Mouse (Mus musculus) heart, adult 9 months (tissue): ENCODE results near the gene Csn1s1.

Experiments
- DNase-seq, 2 experiments: peaks; one replicate each; pipeline ENCODE4 v3.0.0; 2022; ENCODE audit warnings: low spot score in 2 of 2

The Csn1s1 gene

GRCm38 (mm10) chr5:87665908-87666307 is at the start of gene Csn1s1:
Gene Csn1s1 (plus strand): TSS chr5:87666208.
- no peak for DNase-seq

- no peak for DNase-seq
Measured at GRCm38 (mm10) chr5:87622681-87623080, 43.3 kb upstream of the Csn1s1 start.

- no peak for DNase-seq
Measured at GRCm38 (mm10) chr5:87642787-87643186, 23.2 kb upstream of the Csn1s1 start.

GRCm38 (mm10) chr5:87699530-87699929 is 33.5 kb downstream of the Csn1s1 start, which contains the start of gene Csn2:
Gene Csn2 (minus strand): TSS chr5:87699630.
- no peak for DNase-seq

DNA sequence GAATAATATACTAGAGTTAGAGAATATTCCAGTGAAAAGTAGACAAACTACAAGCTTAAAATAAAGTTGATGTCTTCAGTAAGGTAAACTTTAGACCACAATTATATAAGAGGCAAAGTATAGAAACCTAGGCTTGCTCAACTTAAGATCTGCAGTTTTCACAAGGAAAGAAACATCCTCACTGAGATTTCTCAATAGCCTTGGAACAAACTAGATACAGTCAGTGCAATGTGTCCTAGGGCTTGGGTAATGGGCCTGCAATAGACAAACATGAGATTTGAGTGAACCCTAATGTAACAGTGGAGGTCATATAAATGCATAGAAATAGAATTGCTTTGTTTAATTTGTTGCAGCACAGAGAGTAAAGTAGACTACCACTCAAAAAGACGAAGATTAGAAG is 39.9 kb downstream of the Csn1s1 start:
- DNase-seq = no peak
